Mouse (Mus musculus): Measurements from ENCODE around the gene Lin7b.

DNA sequence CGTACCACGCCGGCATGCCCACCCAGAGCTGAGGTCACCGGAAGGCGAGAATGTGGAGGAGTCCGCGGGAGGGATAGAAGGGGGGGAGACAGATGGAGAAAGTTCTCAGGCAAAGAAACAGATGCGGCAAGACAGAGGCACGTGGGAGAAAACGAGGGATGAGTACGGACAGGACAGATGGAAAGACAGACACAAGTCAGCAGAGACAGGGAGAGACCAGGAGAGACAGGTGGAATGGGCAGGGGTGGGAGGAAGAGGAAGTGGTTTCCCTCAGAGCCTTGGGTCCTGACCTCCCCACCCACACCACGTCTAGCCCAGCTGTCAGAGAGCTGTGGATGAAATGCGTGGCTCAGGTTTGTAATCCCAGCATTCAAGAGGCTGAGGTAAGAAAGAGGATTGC, 23.5 kb downstream of the Lin7b start:
- no peak for TF ChIP-seq GATA1 (IDR thresholded peaks at IDR 0.05; ENCODE audit: borderline replicate concordance, low read length)
- TF ChIP-seq FLI1 (IDR thresholded peaks at IDR 0.05; ENCODE audit: low read length), result no peak
